Comparison of ENCODE assay signal across 9 mouse cellular contexts in genomic region chr7:63939397-63939951, GRCm38 (mm10). TPM values are rescaled to one million over a fixed set of nuclear protein-coding genes. Genes with fewer than 3 reads are reported as not detected.
DNase-seq lines count a peak whose midpoint lies in the region; ATAC-seq and TF ChIP-seq lines count a peak whose summit lies in the region.
"Had no signal": no experiment of that assay in that cellular context is flagged by ENCODE, and none has a peak within 500 bp of the region (broad histone marks: within the 10 kb centered on the region; RNA-seq: fewer than 3 reads in every experiment).

No protein-coding gene starts in this region.

- TF ChIP-seq CTCF in cerebellum, adult 2 months (IDR thresholded peaks at IDR 0.05; ENCODE audit: borderline replicate concordance, insufficient read depth, low read depth, low read length): 0 out of 2 replicates have a peak, but pooled peaks have one; percentile 12

- H3K36me3 ChIP-seq in hindbrain, embryonic 15.5 days: no peaks in the 10 kb centered on the region
- no peaks in the 10 kb centered on the region for H3K36me3 ChIP-seq in liver, embryonic 11.5 days (ENCODE audit: control insufficient read depth, insufficient read depth, low read length)

- peak overlapping the region; percentile 84 for H3K9ac ChIP-seq in hindbrain, embryonic 15.5 days
- H3K9ac ChIP-seq in liver, embryonic 11.5 days (ENCODE audit: low read depth, low read length): peak overlapping the region; percentile 79

- peak overlapping the region; percentile 89 for H3K4me2 ChIP-seq in hindbrain, embryonic 15.5 days
- H3K4me2 ChIP-seq in liver, embryonic 11.5 days: peak overlapping the region; percentile 73

- peak overlapping the region; percentile 85 for H3K4me3 ChIP-seq in cerebellum, adult 2 months (replicated peaks; ENCODE audit: insufficient read depth, low read depth, low read length)
- H3K4me3 ChIP-seq in hindbrain, embryonic 15.5 days: peak overlapping the region; percentile 96
- peak overlapping the region; percentile 93 for H3K4me3 ChIP-seq in liver, embryonic 11.5 days (ENCODE audit: low read depth, low read length)

- WGBS in cerebellum, adult 2 months: under 1% methylated on average over 38 of the region's 39 CpGs
- WGBS in hindbrain, embryonic 15.5 days: 0% methylated on average over 36 of the region's 39 CpGs
- WGBS in liver, embryonic 11.5 days: 0% methylated on average over 39 of the region's 39 CpGs

- H3K4me1 ChIP-seq in cerebellum, adult 2 months (ENCODE audit: control insufficient read depth, insufficient read depth, low read length): peaks cover 6% of the 10 kb centered on the region
- H3K4me1 ChIP-seq in hindbrain, embryonic 15.5 days (replicated peaks): peaks cover 26% of the 10 kb centered on the region
- H3K4me1 ChIP-seq in liver, embryonic 11.5 days (replicated peaks; ENCODE audit: control insufficient read depth, insufficient read depth, low read length): peaks cover 38% of the 10 kb centered on the region

- H3K9me3 ChIP-seq in hindbrain, embryonic 15.5 days: no peaks in the 10 kb centered on the region
- H3K9me3 ChIP-seq in liver, embryonic 11.5 days (ENCODE audit: control insufficient read depth, low read length): no peaks in the 10 kb centered on the region

- no peaks in the 10 kb centered on the region for H3K27me3 ChIP-seq in cerebellum, adult 2 months (ENCODE audit: control insufficient read depth, insufficient read depth, low read length)
- H3K27me3 ChIP-seq in hindbrain, embryonic 15.5 days: no peaks in the 10 kb centered on the region
- H3K27me3 ChIP-seq in liver, embryonic 11.5 days (replicated peaks; ENCODE audit: control insufficient read depth, insufficient read depth, low read length): no peaks in the 10 kb centered on the region

- no peak for TF ChIP-seq POLR2A in cerebellum, adult 2 months (IDR thresholded peaks at IDR 0.05; ENCODE audit: borderline replicate concordance, insufficient read depth, low read length)

- ATAC-seq in hindbrain, embryonic 15.5 days (ENCODE audit: low FRiP score, low read depth): peak; percentile 60
- peak; percentile 43 for ATAC-seq in liver, embryonic 11.5 days (replicated peaks; ENCODE audit: low FRiP score)
- peak; percentile 20 for ATAC-seq in monocyte, adult 5-6 weeks (replicated peaks; ENCODE audit: insufficient number of reproducible peaks, low FRiP score, low TSS enrichment, poor library complexity, severe bottlenecking)

- DNase-seq in right cerebral cortex, adult 18-20 months: peak; percentile 52
- DNase-seq in right cerebral cortex, postnatal 25 days: no peak
- peak in 1 of 2 experiments; percentile 84 for DNase-seq in cerebellum, adult 2 months
- DNase-seq in frontal cortex, postnatal 10 days (ENCODE audit: low spot score in 2 of 2): peak; percentile 72 to 77
- peak; percentile 86 for DNase-seq in liver, embryonic 11.5 days (ENCODE audit: low spot score)
- peak; percentile 96 for DNase-seq in thymus, postnatal 14 days

- peak overlapping the region; percentile 100 for H3K27ac ChIP-seq in cerebellum, adult 2 months (ENCODE audit: insufficient read depth, low read length)
- peak overlapping the region; percentile 97 for H3K27ac ChIP-seq in hindbrain, embryonic 15.5 days (replicated peaks)
- H3K27ac ChIP-seq in liver, embryonic 11.5 days (ENCODE audit: low read depth, low read length): peak overlapping the region; percentile 88

RNA-seq across cellular contexts. Expression of gene Klf13, which starts 0.8 kb away (rescaled TPM):
- polyA plus RNA-seq in cerebellum, adult 2 months (2012; rRNA removed): 60.8 and 68.9 TPM in 2 replicates
- 24.7 and 26.8 TPM in 2 replicates for polyA plus RNA-seq in hindbrain, embryonic 15.5 days (2015; fragmentation: Nextera tagmentation; extraction: Ambion mirVana)
- 20.0 and 20.9 TPM in 2 replicates for polyA plus RNA-seq in liver, embryonic 11.5 days (2014; fragmentation: Nextera tagmentation; extraction: Ambion mirVana)
- total RNA-seq in monocyte, adult 5-6 weeks (2017): 106 to 183 TPM (median 115 TPM) in 3 replicates

RNA-seq across cellular contexts. Expression of gene E030018B13Rik, which starts 22.8 kb away (rescaled TPM):
- polyA plus RNA-seq in cerebellum, adult 2 months (2012; rRNA removed): not detected in 2 replicates
- not detected in 2 replicates for polyA plus RNA-seq in hindbrain, embryonic 15.5 days (2015; fragmentation: Nextera tagmentation; extraction: Ambion mirVana)
- 0.25 TPM in 1 of 2 replicates, not detected in the other for polyA plus RNA-seq in liver, embryonic 11.5 days (2014; fragmentation: Nextera tagmentation; extraction: Ambion mirVana)
- total RNA-seq in monocyte, adult 5-6 weeks (2017): 0.58 TPM in 1 of 3 replicates, not detected in the others
- polyA plus RNA-seq: frontal cortex, adult 2 months had no signal
